Mouse (Mus musculus) urinary bladder, postnatal 14 days (tissue): ENCODE data around the gene Psmc3ip.
A peak's percentile ranks its signal among the peaks of the same experiment; 100 is the strongest.

Experiments
- DNase-seq: peaks from one replicate; pipeline ENCODE4 v3.0.0; 2021; ENCODE audit warnings: low spot score

The Psmc3ip gene

DNA sequence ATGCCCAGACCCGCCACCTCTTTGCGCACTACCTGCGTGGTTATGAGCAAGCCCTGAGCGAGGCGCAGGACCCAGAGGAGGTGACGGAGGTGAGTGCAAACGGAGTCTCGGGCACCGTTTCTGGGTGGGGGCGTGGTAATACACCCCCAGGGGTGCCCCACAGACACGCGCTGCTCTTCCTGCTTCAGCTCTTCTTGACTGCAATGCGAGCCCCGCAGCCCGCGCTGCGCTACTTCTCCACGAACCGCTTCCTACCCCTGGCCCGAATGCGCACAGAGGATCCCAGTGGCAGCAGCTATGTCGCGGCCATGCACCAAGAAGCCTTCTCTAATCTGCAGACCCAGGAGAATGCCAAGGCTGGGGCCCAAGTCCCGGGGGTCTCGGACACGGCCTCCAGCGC lies 15.5 kb downstream of the Psmc3ip start:
- no peak for DNase-seq

DNA sequence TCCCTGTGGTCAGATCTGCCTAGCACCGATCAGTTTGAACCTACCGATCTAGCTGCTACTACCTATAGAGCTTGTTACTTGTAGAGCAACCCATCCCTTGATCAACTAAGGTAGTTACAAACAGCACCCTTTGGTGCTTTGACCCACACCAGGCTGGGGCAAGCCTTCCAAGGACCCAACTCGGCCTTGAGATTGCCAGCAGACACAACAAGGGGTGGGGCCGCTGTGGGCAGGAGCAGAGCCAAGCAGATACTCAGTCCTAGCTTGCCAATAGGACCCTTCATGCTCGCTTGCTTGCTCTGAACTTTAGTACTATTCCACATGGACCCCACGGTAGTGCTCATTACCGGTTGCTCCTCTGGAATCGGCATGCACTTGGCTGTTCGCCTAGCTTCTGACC lies 17.1 kb downstream of the Psmc3ip start, which contains the start of gene Hsd17b1:
Gene Hsd17b1 (plus strand): TSS at position 291 of the 400 bp plus-strand sequence.
- DNase-seq = no peak

DNA sequence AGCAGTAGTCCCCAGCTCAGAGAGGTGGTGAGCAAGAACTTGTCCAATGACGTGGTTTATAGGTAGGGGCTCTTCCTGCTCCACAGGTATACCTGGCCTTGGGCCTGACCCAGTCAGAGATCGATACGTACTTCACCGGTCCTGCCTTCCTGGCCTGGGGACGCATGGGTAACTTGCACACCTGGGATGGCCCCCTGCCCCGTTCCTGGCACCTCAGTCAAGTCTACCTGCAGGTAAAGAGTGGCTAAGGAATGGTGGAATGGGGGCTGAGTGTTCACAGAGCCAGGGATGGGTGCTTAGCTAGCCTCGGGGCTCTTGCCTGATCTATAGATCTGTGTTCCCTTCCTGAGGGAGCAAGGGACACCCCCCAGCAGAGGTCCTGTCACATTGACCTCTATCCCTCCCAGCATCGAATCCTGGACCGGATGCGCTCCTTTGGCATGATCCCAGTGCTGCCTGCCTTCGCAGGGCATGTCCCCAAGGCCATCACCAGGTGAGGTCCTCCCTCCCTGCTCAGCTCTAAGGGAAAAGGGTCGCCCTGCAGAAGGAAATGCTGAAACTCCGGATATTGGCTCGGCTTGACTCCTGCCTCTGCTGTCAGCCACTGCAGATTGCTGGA lies 23.3 kb downstream of the Psmc3ip start:
- DNase-seq = no peak

DNA sequence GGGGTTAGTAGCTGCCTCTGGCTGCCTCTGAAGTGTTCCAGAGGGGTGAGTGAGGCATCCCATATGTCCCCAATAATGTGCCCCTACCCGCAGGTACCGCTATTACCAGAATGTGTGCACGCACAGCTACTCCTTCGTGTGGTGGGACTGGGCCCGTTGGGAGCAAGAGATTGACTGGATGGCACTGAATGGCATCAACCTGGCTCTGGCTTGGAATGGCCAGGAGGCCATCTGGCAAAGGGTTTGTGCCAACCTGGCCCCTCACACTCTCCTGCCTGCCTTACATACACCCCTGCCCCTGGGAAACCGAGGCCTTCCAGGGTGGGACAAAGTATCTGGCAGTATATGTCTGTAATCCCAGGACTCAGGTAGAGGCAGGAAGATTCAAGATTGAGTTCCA lies 24.2 kb downstream of the Psmc3ip start:
- no peak for DNase-seq

DNA sequence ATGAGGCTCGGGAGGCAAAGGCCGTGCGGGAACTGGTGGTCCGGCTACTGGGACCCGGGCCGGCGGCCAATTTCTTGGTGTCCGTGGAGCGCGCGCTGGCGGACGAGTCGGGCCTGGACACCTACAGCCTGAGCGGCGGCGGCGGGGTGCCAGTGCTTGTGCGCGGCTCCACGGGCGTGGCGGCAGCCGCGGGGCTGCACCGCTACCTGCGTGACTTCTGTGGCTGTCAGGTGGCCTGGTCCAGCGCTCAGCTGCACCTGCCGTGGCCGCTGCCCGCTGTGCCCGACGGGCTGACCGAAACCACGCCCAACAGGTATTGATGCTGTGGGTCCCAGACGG lies 25.1 kb downstream of the Psmc3ip start:
- DNase-seq = no peak

DNA sequence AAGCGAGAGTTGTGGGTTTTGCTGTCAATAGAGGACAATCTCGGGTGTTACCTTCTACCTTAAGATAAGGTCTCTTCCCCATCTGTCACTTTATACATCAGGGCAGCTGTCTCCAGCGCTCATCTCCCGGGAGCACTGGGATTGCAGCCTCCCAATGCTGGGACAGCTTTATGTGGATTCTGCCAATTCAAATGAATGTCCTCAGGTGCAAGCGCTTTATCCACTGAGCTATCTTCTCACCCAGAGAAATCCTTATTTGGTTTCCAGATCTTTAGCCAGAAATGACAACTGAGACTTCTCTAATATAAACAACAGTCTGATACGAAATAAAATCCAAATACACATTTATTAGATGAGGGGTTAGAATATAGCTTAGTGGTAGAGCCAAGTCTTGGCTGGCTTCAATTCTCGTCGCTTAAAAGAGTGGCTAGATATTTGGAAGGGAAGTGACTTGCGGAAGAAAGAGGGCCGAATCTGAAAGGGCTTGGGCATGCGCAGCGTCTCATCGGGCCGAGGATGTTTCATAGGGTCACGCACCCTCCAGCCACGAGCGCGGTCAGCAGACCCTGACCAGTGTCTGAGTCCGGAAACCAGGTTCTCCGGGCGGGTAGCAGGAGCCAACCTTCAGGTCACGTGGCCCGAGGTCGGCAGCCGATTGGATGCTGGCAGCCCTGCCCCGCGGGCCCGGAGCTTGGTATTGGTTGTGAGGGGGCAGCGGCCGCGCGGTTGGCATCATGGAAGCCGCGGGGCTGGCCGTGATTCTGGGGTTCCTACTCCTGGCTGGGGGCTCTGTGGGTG lies 25.6 kb downstream of the Psmc3ip start, which contains the start of gene Naglu:
Gene Naglu (plus strand): TSS at position 622 of the 798 bp plus-strand sequence.
- peak; percentile 96 for DNase-seq

DNA sequence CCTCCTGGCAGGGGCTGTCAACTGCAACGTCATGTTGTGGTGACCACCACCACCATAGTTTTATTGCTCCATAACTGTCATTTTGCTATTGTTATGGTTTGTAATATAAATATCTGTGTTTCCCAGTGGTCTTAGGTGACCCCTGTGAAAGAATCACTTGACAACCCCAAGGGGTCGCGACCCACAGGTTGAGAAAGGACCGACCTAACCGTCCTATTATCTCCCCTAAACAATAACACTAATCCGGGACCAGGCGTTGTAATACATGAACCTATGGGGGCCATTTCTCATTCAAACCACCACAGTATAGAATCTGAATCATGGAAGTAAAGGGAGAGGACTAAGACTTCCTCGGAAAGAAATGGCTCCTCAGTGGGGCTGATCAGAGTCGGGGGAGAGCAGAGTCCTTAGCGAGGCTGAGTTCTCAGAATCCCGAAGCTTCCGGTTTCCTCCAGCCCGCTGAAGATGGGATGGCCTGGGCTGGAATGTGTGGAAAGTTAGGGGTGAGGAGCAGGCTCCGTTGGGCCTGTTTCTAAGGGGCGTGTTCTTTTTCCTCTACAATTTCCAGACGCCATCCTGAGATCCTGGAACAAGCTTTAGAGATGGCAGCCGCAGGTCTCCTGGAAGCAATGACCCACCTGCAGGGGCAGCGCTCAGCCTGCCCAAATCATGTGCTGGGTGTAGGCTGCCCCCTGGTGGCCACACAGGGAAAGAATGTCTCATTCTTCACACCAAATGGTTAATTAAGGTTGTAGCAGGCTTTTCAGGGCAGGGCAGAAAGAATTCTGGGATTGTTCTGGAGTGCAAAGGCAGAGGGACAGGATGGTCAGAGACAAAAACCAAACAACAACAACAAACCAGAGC lies 28.5 kb downstream of the Psmc3ip start:
- peak; percentile 86 for DNase-seq

DNA sequence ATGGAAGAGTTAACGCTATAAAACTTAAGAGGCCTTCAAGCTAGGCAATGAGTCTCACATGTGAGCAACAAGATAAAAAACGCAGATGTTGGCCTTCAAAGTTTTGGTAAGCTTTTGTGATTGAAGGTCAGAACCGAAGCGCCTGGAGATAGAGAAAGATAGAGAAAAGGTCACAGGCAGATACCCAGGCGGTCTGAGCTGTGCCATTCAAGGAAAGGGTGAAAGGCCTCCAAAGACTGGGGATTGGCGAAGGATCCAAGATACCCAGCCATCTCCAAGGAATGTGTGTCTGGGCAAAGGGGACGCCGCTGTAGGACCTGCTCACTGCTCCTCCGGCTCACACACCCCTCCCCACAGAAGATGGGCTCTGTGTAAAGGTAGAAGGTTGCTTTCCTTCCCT lies 30.2 kb downstream of the Psmc3ip start:
- no peak for DNase-seq

DNA sequence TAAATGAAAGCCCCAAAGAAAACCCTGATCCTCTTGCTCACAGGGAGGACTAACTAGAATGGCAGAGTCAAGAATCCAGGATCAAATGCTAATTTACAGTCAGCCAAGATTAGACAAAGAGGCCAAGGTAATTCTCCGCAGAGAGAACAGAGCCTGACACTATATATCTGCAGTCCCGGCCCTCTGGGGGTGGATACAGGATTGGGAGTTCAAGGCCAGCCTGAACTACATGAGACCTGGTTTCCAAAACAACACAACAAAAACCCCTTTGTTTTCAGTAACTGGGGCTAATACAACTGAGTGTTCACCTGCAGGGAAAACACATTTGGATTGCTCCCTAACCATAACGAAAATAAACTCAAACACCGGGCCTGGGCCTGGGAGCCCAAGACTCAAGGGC lies 30.8 kb downstream of the Psmc3ip start:
- no peak for DNase-seq

DNA sequence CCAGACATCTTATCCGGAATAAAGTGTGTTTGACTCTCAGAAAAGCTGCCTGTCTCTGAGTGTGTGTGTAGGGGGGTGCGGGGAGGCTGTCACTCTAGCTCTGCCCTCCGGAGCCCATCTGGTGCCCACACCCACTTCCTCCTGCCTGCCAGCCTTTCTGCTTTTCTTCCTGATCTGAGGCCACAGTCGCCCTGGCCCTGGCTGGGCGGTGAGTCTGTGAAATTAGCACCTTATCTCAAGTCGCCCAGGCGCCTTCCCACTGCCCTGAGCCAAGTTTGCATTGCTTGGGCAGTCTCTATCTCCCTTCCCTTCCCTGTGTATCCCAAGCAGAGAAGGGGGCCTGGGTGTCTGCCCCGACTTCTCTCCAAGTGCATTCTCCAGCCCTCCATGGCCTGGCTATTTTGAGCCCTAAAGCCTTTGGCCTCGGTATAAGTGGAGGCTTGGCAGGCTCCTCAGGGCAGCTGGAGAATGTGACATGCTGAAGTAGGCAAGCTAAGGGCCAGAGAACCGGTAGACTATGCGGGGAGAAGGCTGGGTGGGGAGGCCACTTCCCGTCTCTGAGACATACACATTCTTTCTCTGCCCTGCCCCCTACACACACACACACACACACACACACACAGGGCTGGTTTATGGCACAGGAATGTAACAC lies 31.4 kb downstream of the Psmc3ip start:
- DNase-seq = peak; percentile 73

DNA sequence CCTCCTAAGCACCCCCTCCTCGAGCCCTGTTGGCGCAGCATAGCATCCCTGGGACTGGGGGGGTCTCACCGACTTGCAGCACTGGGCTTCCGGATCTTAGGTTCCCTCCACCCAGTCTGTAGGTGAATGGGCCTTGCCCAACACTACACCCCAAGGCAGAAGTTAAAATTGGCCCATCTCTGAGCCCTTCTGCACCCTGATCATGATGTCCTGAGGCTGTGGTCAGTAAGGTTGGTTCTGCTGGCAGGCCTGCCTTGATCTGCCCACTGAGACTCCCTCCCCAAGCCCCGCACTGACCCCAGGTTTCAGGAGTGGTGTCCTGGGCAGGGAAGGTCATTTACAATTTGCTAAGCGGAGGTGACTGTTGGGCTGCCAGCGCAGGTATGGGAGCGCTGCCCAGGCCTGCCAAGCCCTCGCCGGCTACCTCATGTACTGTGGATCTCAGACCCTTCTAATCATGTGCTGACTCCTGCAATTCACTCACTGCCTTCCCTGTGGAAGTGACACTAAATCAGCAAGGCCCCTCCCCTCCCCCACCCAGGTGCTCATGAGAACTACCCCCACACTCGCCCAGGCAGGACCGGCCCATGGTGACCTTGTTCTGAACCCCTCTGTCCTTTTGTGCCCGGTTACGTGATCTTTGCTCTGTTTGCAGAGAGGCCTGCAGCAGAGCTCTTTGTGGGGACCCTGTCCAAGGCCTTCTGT lies 32.1 kb downstream of the Psmc3ip start:
- DNase-seq = no peak

DNA sequence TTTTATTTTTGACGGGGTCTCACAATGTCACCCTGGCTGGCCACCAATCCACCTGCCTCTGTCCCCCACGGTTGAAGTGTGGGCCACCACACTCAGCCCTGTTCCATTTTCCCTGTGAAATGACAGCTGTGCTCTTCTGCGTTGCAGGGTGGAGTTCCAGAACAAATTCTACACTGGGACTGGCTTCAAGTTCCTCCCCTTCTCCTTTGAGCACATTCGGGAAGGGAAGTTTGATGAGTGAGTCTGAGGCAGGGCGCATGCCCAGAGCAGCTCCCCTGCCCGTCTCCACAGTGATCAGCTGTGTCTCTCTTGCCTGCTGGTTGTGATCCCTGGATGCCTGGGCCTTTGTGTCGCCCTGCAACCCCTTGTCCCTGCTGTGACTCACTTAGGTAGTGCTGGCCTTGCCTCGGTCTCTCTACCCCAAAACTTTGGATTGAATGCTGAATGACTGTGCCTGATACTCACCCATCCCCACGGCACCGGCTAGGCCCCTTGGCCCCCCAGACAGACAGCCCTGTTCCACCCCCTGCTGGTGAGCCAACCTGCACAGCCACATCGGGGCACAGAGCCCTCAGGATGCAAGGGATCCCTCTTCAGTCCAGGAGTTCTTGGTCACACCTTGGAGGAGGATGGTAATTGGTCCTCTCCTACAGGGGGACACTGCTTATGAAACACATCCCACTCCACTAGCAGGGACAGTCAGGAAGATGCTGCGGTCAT lies 32.9 kb downstream of the Psmc3ip start:
- DNase-seq = peak; percentile 64

DNA sequence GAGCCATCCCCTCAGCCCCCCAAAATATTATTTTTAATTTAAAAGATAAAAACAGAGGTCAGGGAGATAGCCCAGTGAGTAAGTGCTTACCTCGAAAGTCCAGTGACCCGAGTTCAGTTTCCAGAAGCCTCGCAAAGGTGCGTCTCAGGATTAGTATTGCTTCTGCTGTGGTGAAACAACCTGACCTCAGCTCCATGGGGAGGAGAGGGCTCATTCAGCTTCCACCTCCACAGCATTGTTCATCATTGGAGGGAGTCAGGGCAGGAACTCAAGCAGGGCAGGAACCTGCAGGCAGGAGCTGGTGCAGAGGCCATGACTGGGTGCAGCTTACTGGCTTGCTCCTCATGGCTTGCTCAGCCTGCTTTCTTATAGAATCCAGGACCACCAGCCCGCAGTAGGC lies 34.2 kb downstream of the Psmc3ip start:
- DNase-seq = no peak

DNA sequence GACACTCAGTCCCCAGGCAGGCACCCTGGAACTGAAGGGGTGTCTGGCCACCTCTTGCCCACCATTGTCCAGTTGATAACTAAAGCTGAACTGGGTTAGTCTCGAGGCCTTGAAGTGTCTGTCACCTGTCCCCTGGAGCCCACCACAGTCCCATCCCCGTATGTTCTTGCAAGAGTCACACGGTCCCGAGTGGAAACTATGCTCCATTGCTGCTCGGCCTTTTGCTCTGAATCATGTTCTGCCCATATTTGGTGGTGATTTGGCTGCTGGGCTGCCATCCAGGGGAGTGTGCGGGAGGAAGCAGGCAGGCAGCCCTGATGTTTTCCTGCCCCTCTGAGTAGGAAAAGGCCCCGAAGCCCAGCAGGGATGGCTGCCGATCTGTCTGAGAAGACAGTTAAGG lies 35.1 kb downstream of the Psmc3ip start:
- peak; percentile 80 for DNase-seq

DNA sequence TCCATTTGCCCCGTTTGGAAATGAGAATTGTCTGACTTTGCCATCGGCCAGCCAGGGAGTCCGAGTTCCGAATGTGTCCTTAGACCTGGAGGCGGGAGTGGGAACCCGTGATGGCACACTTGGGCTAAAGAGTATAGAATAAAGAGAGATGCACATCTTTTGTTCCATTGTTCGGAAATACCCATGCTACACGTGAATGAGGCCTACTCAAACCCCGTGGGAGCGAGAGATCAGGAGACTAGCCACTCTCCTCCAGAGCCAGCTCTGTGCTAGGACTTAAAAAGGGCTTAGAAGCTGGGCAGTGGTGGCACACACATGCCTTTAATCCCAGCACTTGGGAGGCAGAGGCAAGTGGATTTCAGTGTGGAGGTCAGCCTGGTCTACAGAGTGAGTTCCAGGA lies 35.8 kb downstream of the Psmc3ip start:
- DNase-seq = no peak

DNA sequence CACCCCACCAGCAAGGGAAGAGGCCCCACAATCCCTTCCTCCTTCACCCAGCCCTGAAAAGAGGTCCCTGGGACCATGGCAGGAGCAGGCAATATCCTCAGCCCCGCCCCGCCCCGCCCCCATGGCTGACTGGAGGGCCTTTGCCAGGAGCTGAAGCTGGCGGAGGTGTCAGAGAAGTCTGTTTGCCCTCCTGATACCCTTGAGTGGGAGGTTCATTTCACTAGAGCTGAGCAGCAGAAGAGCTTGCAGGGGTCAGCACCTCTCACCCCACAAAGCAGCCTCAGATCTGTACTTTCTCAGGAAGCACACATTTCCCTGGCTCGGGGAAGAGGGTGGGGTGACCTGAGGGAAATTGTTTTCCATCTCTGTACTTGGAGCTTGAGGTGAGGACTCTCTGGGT lies 36.5 kb downstream of the Psmc3ip start:
- no peak for DNase-seq

DNA sequence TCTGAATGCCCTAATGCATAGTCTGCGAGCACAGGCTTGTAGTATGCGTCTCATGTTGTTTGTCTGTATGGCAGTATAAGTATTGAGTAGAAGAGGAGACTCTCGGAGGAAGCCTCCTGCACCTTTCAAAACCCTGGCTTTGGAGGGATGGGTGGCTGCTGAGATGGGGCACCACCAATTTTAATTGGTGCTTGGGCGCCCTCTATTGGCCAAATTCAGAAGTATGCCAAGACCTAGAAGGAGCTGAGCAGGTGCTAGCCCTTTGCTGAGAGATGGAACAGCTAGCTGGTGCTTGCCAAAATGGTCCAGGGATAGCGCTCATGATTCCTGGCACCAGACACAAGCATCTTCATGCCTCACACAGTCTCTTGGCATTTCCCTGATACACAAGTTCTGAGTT lies 37.4 kb downstream of the Psmc3ip start:
- peak; percentile 94 for DNase-seq

DNA sequence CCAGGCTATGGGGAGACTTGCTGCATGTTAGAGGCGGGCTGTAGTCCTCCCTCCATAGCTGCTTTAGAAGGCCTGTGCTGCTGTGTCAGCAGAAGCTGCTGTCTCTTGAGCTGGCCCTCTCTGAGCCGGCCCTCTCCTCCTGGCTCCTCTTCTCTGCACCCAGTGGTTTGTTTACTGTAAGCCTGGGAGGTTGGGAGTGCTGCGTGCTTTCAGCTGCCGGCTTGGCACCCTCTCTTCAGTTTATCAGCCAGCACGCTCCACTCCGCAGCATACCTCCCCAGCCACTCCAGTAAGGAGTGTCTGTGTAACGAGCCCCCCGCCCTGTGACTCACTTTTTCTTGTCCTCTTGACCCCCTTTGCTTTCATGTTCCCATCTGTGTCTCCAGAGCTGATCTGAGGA lies 38.4 kb downstream of the Psmc3ip start:
- DNase-seq = peak; percentile 83

DNA sequence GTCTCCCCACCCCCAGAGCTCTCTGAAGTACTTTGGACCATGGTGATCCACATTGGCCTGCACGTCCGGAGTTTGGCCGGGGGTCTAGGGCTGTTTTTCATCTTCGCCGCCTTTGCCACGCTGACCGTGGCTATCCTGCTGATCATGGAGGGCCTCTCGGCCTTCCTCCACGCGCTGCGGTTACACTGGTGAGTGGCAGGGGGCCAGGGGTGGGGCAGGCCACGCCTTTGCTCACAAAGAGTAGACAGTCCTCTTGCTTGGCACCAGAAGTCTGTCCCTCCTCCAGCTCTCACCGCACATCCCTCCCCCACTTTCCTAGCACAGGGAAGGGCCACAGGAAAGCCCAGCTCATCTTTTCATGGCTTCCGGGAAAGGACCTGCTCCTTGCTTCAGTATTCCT lies 39.8 kb downstream of the Psmc3ip start:
- peak; percentile 41 for DNase-seq

DNA sequence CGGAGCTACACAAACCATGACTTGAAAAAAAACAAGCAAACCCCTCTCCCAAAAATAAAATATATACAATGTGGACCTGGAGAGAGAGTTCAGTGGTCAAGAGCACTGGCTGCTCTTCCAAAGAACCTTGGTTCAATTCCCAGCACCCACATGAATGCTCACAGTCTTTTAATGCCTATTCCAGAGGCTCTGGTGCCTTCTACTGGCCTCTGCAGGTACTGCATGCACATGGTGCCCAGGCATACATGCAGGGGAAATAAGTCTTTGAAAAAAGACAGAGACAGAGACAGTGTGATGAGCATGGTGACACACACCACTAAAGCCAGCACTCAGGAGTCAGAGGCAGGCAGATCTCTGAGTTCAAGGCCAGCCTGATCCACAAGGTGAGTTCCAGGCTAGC lies 41.3 kb downstream of the Psmc3ip start:
- no peak for DNase-seq
